Mouse (Mus musculus) lung, embryonic 14.5 days (tissue): ENCODE measurements at regions not wholly inside any gene's neighbourhood (a gene's known extent, or its start where the extent isn't known, plus 50 kb on each side); places are given as distances from the start of the nearest gene placed in this dataset.
"Not testable (repeated sequence)": the region's sequence is repeated elsewhere in the genome, so short reads cannot be mapped to it uniquely, and the experiment has no call there.

ENCODE experiments used
- ATAC-seq: fragments of 200-750 bp; cut with Nextera tagmentation; 2 replicates; pipeline ENCODE4 v1.8.0; 2017; ENCODE audit warnings: mild to moderate bottlenecking, moderate TSS enrichment, moderate library complexity; ENCODE audit not compliant: insufficient read depth
- DNase-seq: peaks from one replicate; pipeline ENCODE4 v3.0.0-alpha.2; 2015
- H3K27ac ChIP-seq: fragments of 300-500 bp; sonication (generic); 2 replicates; pipeline ENCODE4 v1.5.1; 2014; ENCODE audit warnings: low read depth, mild to moderate bottlenecking, moderate library complexity
- H3K27me3 ChIP-seq: fragments of 300-500 bp; sonication (generic); 2 replicates; pipeline ENCODE4 v1.6.1; 2014; ENCODE audit warnings: low read length, control low read depth; ENCODE audit not compliant: insufficient read depth
- H3K36me3 ChIP-seq: fragments of 300-500 bp; sonication (generic); 2 replicates; pipeline ENCODE4 v1.6.1; 2014; ENCODE audit warnings: control low read depth; ENCODE audit not compliant: insufficient read depth
- H3K4me1 ChIP-seq: fragments of 300-500 bp; sonication (generic); 2 replicates; pipeline ENCODE4 v1.6.1; 2014; ENCODE audit warnings: antibody characterized with exemption, control low read depth; ENCODE audit not compliant: insufficient read depth
- H3K4me2 ChIP-seq: fragments of 300-500 bp; sonication (generic); 2 replicates; pipeline ENCODE4 v1.6.1; 2014; ENCODE audit warnings: mild to moderate bottlenecking
- H3K4me3 ChIP-seq: fragments of 300-500 bp; sonication (generic); 2 replicates; pipeline ENCODE4 v1.5.1; 2014; ENCODE audit warnings: low read depth, low read length
- H3K9ac ChIP-seq: fragments of 300-500 bp; sonication (generic); 2 replicates; pipeline ENCODE4 v1.6.1; 2014
- H3K9me3 ChIP-seq: fragments of 300-500 bp; sonication (generic); 2 replicates; pipeline ENCODE4 v1.6.1; 2016; ENCODE audit warnings: low read depth, low read length, control low read depth
- CTCF ChIP-seq: IDR thresholded peaks from 2 replicates; pipeline ENCODE4 v1.5.1; 2016; ENCODE audit warnings: antibody characterized with exemption, low read depth
- whole genome bisulfite sequencing: fragments of 180-500 bp; shearing (Covaris S2); extraction: QIAGEN DNeasy Blood & Tissue Kit; methylation state at CpG from one replicate; pipeline ENCODE4 v1.1.7; 2014; 5-methylcytosine and 5-hydroxymethylcytosine counted together

- DNase-seq (no peak), ATAC-seq (no peak)
- WGBS, result 78% methylated on average over 9 of the region's 9 CpGs
- Histone ChIP-seq H3K27me3 (no peaks in the 10 kb centered on the region), H3K27ac (no peak overlapping the region), H3K9ac (no peak overlapping the region), H3K4me3 (no peak overlapping the region), H3K9me3 (no peaks in the 10 kb centered on the region), H3K36me3 (no peaks in the 10 kb centered on the region), H3K4me1 (no peaks in the 10 kb centered on the region; the same call in 1 of the 2 replicates), H3K4me2 (no peak overlapping the region)
- no peak for TF ChIP-seq CTCF
Measured at GRCm38 (mm10) chr6:22448906-22449305, 92.9 kb upstream of the Fam3c start.

DNA sequence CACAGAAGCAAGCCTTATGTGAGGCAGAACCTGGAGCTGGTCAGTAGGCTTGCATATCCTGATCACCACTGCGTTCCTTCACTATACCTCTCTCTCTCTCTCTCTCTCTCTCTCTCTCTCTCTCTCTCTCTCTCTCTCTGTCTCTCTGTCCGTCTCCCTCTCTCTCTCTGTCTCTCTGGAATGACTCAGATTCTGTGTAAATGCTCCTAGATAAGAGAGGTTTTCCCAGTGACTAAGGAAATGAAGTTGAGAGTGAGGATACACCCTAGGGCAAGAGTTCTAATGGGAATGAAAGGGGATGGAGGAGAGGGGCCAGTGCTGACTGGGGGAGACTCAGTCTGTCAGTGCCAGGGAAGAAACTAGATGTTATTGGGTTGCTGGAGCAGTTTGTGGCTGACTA is 91.6 kb upstream of the Fam3c start:
- Histone ChIP-seq H3K4me2 (no peak overlapping the region), H3K4me1 (peaks cover 2% of the 10 kb centered on the region; the same call in 1 of the 2 replicates), H3K27me3 (no peaks in the 10 kb centered on the region), H3K4me3 (no peak overlapping the region), H3K27ac (no peak overlapping the region), H3K9me3 (no peaks in the 10 kb centered on the region), H3K9ac (no peak overlapping the region), H3K36me3 (no peaks in the 10 kb centered on the region)
- DNase-seq, result no peak
- 75% methylated on average over 2 of the region's 2 CpGs for WGBS
- ATAC-seq, result no peak
- no peak for TF ChIP-seq CTCF

- H3K4me3 ChIP-seq, result no peak overlapping the region
- H3K9ac ChIP-seq, result no peak overlapping the region
- no peak; the same call in 1 of the 2 replicates for TF ChIP-seq CTCF
- no peaks in the 10 kb centered on the region for H3K27me3 ChIP-seq
- 76% methylated on average over 15 of the region's 15 CpGs for WGBS
- DNase-seq, result no peak
- H3K9me3 ChIP-seq, result no peaks in the 10 kb centered on the region
- no peak for ATAC-seq
- H3K4me1 ChIP-seq, result peaks cover 2% of the 10 kb centered on the region; the same call in 1 of the 2 replicates
- no peaks in the 10 kb centered on the region for H3K36me3 ChIP-seq
- no peak overlapping the region for H3K4me2 ChIP-seq
- H3K27ac ChIP-seq, result no peak overlapping the region
Measured at GRCm38 (mm10) chr6:22446621-22447310, 90.7 kb upstream of the Fam3c start.

- peak overlapping the region; percentile 55; the same call in 1 of the 2 replicates for H3K27ac ChIP-seq
- not testable (repeated sequence) for H3K4me2 ChIP-seq, H3K4me3 ChIP-seq, H3K9me3 ChIP-seq, H3K9ac ChIP-seq, H3K27me3 ChIP-seq, H3K4me1 ChIP-seq, ATAC-seq, H3K36me3 ChIP-seq, DNase-seq
- 80% methylated on average over 6 of the region's 6 CpGs for WGBS
Measured at GRCm38 (mm10) chr6:22444856-22445255, 88.8 kb upstream of the Fam3c start.

GRCm38 (mm10) chr6:22444220-22444619 is 88.2 kb upstream of the Fam3c start:
- H3K27ac ChIP-seq, result peak overlapping the region; percentile 55
- H3K27me3 ChIP-seq, result no peaks in the 10 kb centered on the region
- 70% methylated on average over 12 of the region's 12 CpGs for whole genome bisulfite sequencing
- H3K4me2 ChIP-seq, result no peak overlapping the region
- no peak overlapping the region for H3K4me3 ChIP-seq
- H3K36me3 ChIP-seq, result no peaks in the 10 kb centered on the region
- no peak overlapping the region for H3K9ac ChIP-seq
- H3K4me1 ChIP-seq, result peaks cover 2% of the 10 kb centered on the region; the same call in 1 of the 2 replicates
- DNase-seq (peak; percentile 42), ATAC-seq (peak; percentile 67)
- TF ChIP-seq CTCF, result no peak
- no peaks in the 10 kb centered on the region for H3K9me3 ChIP-seq

- TF ChIP-seq CTCF, result no peak
- peak overlapping the region; percentile 55 for H3K27ac ChIP-seq
- H3K36me3 ChIP-seq, result no peaks in the 10 kb centered on the region
- no peak overlapping the region for H3K9ac ChIP-seq
- no peaks in the 10 kb centered on the region for H3K9me3 ChIP-seq
- H3K4me3 ChIP-seq, result no peak overlapping the region
- no peaks in the 10 kb centered on the region for H3K27me3 ChIP-seq
- no peak overlapping the region for H3K4me2 ChIP-seq
- peak; percentile 75 for ATAC-seq
- peaks cover 2% of the 10 kb centered on the region; the same call in 1 of the 2 replicates for H3K4me1 ChIP-seq
- DNase-seq, result peak; percentile 40
- 27% methylated on average over 8 of the region's 8 CpGs for WGBS
Measured at GRCm38 (mm10) chr6:22443573-22443972, 87.5 kb upstream of the Fam3c start.

DNA sequence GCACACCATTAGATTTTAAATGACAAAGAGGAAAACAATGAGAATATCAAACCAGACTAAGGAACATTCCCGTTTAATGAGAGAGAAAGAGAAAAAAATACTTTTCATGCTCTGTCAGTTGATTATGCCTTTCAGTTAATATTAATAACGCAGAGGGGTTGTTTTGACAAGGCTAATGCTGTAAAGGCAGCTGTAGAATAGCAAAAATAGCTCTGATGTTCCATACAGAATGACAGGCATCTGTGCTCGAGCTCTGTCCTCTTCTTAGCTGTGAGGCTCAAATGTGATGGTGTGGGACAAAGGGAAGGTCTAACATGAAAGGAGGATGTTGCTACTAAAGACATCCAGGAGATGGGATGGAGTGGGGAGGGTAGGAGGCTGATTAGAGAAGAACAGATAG is 87.1 kb upstream of the Fam3c start:
- no peak for ATAC-seq

More for the DNA sequence above, 87.1 kb upstream of the Fam3c start:
- 48% methylated on average over 3 of the region's 3 CpGs for WGBS
- H3K4me3 ChIP-seq, result no peak overlapping the region
- no peak overlapping the region for H3K4me2 ChIP-seq
- no peak overlapping the region for H3K9ac ChIP-seq
- H3K27me3 ChIP-seq, result no peaks in the 10 kb centered on the region
- no peak for DNase-seq
- H3K27ac ChIP-seq, result peak overlapping the region; percentile 55
- H3K36me3 ChIP-seq, result no peaks in the 10 kb centered on the region
- no peak for TF ChIP-seq CTCF
- H3K9me3 ChIP-seq, result no peaks in the 10 kb centered on the region
- peaks cover 2% of the 10 kb centered on the region; the same call in 1 of the 2 replicates for H3K4me1 ChIP-seq
